Mouse (Mus musculus): ENCODE results near the gene Rtn1. TPM values are rescaled to one million over a fixed set of nuclear protein-coding genes. Genes with fewer than 3 reads are reported as not detected.
"Not testable (repeated sequence)": the region's sequence is repeated elsewhere in the genome, so short reads cannot be mapped to it uniquely, and the experiment has no call there.

Gene Rtn1
- polyA plus RNA-seq, 1 experiment from 2014 or later, result 1.2 TPM

DNA sequence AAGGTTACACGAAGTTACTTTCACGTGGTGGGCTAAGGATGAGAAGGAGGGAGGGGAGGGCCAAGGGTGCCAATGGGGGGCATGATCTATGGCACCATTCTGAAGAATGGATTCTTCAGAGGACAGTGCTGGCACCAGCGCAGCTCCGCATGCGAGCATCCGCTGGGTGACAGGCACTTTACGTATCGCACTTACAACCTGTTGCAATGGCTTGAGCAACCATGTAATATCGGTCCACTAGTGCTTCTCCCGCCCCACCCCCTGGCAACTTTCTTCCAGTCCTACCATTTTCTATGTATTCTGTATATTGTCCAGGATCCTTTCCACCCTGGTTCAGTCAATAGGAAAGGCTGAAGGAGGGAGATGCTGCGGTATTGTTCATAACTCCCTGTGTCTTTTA lies 102.6 kb downstream of the Rtn1 start:
- no peaks in the 10 kb centered on the region for H3K9me3 ChIP-seq (replicated peaks)
- WGBS (ENCODE audit: insufficient replicate concordance), result 79% methylated on average over 11 of the region's 11 CpGs
- ATAC-seq, result no peak
- H3K27me3 ChIP-seq (replicated peaks), result 0 out of 2 replicates have a peak, but pooled peaks cover 5% of the 10 kb centered on the region
- no peak overlapping the region for H3K27ac ChIP-seq
- H3K36me3 ChIP-seq, result no peaks in the 10 kb centered on the region
- no peak overlapping the region for H3K4me3 ChIP-seq
- no peak overlapping the region for H3K4me2 ChIP-seq
- no peak overlapping the region for H3K9ac ChIP-seq
- no peaks in the 10 kb centered on the region for H3K4me1 ChIP-seq

DNA sequence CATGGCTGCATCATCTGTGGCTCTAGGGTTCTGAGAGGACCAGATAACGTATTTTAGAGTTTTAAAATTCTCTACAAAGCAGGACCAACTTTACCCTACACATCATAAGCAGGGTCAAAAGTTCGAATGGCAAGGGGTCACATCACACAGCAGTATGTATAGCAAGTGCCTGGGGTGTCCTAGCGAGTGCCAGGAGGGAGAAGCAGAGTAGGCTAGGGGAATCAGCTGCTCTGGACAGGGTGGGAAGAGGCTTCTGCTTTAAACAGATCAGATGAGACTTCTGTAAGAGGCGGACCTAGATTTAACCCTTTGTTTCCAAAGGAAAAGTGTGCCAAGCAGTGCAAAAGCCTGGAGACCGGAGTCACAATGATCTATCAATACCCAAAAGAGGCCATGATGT lies 103.4 kb downstream of the Rtn1 start:
- Histone ChIP-seq H3K36me3 (no peaks in the 10 kb centered on the region), H3K27ac (no peak overlapping the region), H3K27me3 (replicated peaks) (0 out of 2 replicates have a peak, but pooled peaks cover 5% of the 10 kb centered on the region), H3K4me2 (no peak overlapping the region), H3K4me1 (no peaks in the 10 kb centered on the region), H3K9ac (no peak overlapping the region), H3K4me3 (no peak overlapping the region), H3K9me3 (replicated peaks) (no peaks in the 10 kb centered on the region)
- ATAC-seq, result no peak
- 53% methylated on average over 5 of the region's 5 CpGs for WGBS (ENCODE audit: insufficient replicate concordance)

DNA sequence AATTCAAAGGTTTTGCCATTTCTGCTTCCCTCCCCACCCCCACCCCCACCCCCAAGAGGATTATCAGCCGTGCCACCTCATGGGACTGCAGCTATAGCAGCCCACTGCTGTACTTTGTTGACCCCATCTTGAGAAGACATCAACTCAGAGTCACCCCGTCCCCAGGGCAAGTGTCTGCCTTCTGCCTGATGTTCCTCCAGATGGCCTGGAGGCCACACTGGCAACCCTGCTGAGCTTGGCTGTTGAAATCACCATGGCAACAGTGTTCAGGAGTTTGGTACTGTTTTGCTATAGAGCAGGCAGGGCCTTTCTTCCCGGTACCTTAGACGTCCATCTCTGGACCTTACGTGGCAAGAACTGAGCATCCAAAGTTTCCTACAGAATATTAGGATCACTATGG lies 103.9 kb downstream of the Rtn1 start:
- Histone ChIP-seq H3K27me3 (replicated peaks) (0 out of 2 replicates have a peak, but pooled peaks cover 5% of the 10 kb centered on the region), H3K4me1 (no peaks in the 10 kb centered on the region), H3K27ac (no peak overlapping the region), H3K9ac (no peak overlapping the region), H3K9me3 (replicated peaks) (no peaks in the 10 kb centered on the region), H3K36me3 (no peaks in the 10 kb centered on the region), H3K4me2 (no peak overlapping the region), H3K4me3 (no peak overlapping the region)
- ATAC-seq, result no peak
- WGBS (ENCODE audit: insufficient replicate concordance), result 63% methylated on average over 5 of the region's 5 CpGs

DNA sequence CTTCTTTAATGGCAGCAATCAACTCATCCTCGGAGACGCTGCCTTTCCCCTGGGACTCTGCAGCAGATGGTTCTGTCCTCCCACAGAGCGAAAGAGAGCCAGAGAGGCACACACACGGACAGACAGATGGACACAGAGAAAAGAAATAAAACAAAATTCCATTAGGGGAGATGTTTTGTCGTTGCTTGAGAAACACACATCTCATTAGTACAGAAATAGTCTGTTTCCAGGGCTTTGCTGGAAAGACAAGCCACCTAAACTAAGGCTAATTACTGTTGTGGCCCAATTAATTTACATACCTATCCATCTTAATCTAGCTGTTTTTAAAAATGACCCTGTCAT lies 104.5 kb downstream of the Rtn1 start:
- Histone ChIP-seq H3K9ac (no peak overlapping the region), H3K4me1 (no peaks in the 10 kb centered on the region), H3K27me3 (replicated peaks) (0 out of 2 replicates have a peak, but pooled peaks cover 5% of the 10 kb centered on the region), H3K27ac (no peak overlapping the region), H3K4me3 (no peak overlapping the region), H3K4me2 (no peak overlapping the region), H3K9me3 (replicated peaks) (no peaks in the 10 kb centered on the region), H3K36me3 (no peaks in the 10 kb centered on the region)
- 64% methylated on average over 5 of the region's 5 CpGs for WGBS (ENCODE audit: insufficient replicate concordance)
- no peak for ATAC-seq

GRCm38 (mm10) chr12:72303624-72304346 lies 105.1 kb downstream of the Rtn1 start:
- H3K4me1 ChIP-seq, result no peaks in the 10 kb centered on the region
- H3K27me3 ChIP-seq (replicated peaks), result 0 out of 2 replicates have a peak, but pooled peaks cover 5% of the 10 kb centered on the region
- H3K9me3 ChIP-seq (replicated peaks), result no peaks in the 10 kb centered on the region
- 61% methylated on average over 37 of the region's 37 CpGs for WGBS (ENCODE audit: insufficient replicate concordance)
- no peak overlapping the region for H3K9ac ChIP-seq
- no peak for ATAC-seq
- no peaks in the 10 kb centered on the region for H3K36me3 ChIP-seq
- H3K4me3 ChIP-seq, result no peak overlapping the region
- H3K4me2 ChIP-seq, result no peak overlapping the region
- H3K27ac ChIP-seq, result no peak overlapping the region

GRCm38 (mm10) chr12:72301431-72301830 lies 107.4 kb downstream of the Rtn1 start:
- ATAC-seq, result no peak
- H3K9me3 ChIP-seq (replicated peaks), result no peaks in the 10 kb centered on the region
- no peak overlapping the region for H3K4me2 ChIP-seq
- H3K4me3 ChIP-seq, result no peak overlapping the region
- 52% methylated on average over 8 of the region's 8 CpGs for WGBS (ENCODE audit: insufficient replicate concordance)
- H3K27me3 ChIP-seq (replicated peaks), result 0 out of 2 replicates have a peak, but pooled peaks cover 5% of the 10 kb centered on the region
- H3K36me3 ChIP-seq, result no peaks in the 10 kb centered on the region
- no peak overlapping the region for H3K9ac ChIP-seq
- H3K4me1 ChIP-seq, result no peaks in the 10 kb centered on the region
- no peak overlapping the region for H3K27ac ChIP-seq

- 69% methylated on average over 8 of the region's 8 CpGs for WGBS (ENCODE audit: insufficient replicate concordance)
- Histone ChIP-seq H3K4me3 (no peak overlapping the region), H3K4me2 (no peak overlapping the region), H3K9me3 (replicated peaks) (no peaks in the 10 kb centered on the region), H3K27ac (no peak overlapping the region), H3K36me3 (no peaks in the 10 kb centered on the region), H3K27me3 (replicated peaks) (0 out of 2 replicates have a peak, but pooled peaks cover 5% of the 10 kb centered on the region), H3K4me1 (no peaks in the 10 kb centered on the region), H3K9ac (no peak overlapping the region)
- ATAC-seq, result no peak
Measured at GRCm38 (mm10) chr12:72300971-72301370, 107.9 kb downstream of the Rtn1 start.

DNA sequence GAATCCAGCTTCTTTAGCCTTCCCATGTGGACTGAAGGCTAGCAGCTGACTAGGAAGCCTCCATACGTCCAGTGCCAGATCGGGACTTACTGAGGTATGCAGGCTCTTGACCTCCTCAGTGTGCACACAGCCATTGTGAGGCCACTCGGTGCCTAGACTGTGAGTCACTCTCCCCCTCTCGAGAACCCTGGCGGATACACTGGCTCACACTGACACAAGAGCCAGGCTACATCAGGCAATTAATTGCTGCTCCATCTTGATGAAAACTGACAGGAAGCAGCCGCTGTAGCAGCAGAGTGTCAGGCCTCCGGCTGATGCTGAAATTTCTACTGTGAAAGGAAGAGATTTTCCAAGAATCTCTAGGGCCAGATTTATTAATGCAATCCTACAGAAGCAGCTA lies 110.6 kb downstream of the Rtn1 start:
- Histone ChIP-seq H3K27me3 (replicated peaks) (0 out of 2 replicates have a peak, but pooled peaks cover under 1% of the 10 kb centered on the region), H3K9me3 (replicated peaks) (no peaks in the 10 kb centered on the region), H3K4me2 (no peak overlapping the region), H3K27ac (no peak overlapping the region), H3K4me3 (no peak overlapping the region), H3K9ac (no peak overlapping the region), H3K36me3 (no peaks in the 10 kb centered on the region), H3K4me1 (no peaks in the 10 kb centered on the region)
- WGBS (ENCODE audit: insufficient replicate concordance), result 53% methylated on average over 7 of the region's 7 CpGs
- no peak for ATAC-seq

DNA sequence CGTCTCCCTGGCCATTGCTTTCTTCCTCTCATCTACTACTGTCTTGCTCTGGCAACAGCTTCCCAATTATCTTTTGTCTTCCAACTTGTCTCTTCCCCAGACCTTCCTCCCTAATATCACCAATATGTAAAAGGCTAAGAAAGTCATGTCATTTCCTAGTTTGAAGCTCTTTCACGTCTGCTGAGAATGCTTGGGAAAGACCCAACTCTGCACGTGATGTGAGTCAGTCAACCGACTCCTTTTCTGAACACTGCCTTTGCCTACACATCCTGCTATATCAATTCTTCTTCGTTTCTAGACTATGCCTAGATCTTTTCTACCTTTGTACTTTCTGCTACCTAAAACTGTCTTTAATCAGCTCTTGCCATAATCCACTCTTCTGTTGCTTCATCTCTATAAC lies 112.3 kb downstream of the Rtn1 start:
- 72% methylated on average over 5 of the region's 5 CpGs for WGBS (ENCODE audit: insufficient replicate concordance)
- ATAC-seq, result no peak

DNA sequence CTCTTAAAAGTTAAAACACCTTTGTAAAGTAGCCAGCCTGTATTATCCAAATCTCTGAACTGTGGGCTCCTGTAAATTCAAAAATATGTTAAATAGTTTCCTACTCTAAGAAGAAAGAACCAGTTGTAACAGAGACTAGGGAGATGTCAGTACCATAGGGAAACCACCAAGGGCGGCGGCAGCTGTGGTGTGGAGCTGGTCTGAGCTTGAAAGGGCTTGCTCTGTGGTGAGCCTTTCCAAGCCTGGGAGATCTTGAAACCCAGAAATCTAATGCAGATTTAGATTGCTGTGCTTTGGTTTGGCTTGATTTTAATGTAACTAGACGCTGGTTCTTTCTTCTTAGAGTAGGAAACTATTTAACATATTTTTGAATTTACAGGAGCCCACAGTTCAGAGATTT lies 115.7 kb downstream of the Rtn1 start:
- H3K36me3 ChIP-seq; ATAC-seq; H3K9ac ChIP-seq; H3K27ac ChIP-seq; H3K4me1 ChIP-seq; H3K4me3 ChIP-seq; H3K4me2 ChIP-seq; H3K27me3 ChIP-seq (replicated peaks); H3K9me3 ChIP-seq (replicated peaks): not testable (repeated sequence)
- 76% methylated on average over 3 of the region's 3 CpGs for WGBS (ENCODE audit: insufficient replicate concordance)

More for the DNA sequence above, 112.3 kb downstream of the Rtn1 start:
- H3K27me3 ChIP-seq (replicated peaks), result no peaks in the 10 kb centered on the region
- no peak overlapping the region for H3K4me2 ChIP-seq
- no peak overlapping the region for H3K4me3 ChIP-seq
- H3K4me1 ChIP-seq, result no peaks in the 10 kb centered on the region
- H3K36me3 ChIP-seq, result no peaks in the 10 kb centered on the region
- H3K27ac ChIP-seq, result no peak overlapping the region
- no peaks in the 10 kb centered on the region for H3K9me3 ChIP-seq (replicated peaks)
- no peak overlapping the region for H3K9ac ChIP-seq

- no peak overlapping the region for H3K9ac ChIP-seq
- no peak for ATAC-seq
- no peaks in the 10 kb centered on the region for H3K27me3 ChIP-seq (replicated peaks)
- no peaks in the 10 kb centered on the region for H3K4me1 ChIP-seq
- H3K27ac ChIP-seq, result no peak overlapping the region
- H3K4me3 ChIP-seq, result no peak overlapping the region
- H3K4me2 ChIP-seq, result no peak overlapping the region
- 60% methylated on average over 2 of the region's 2 CpGs for whole genome bisulfite sequencing (ENCODE audit: insufficient replicate concordance)
- no peaks in the 10 kb centered on the region for H3K9me3 ChIP-seq (replicated peaks)
- H3K36me3 ChIP-seq, result no peaks in the 10 kb centered on the region
Measured at GRCm38 (mm10) chr12:72292566-72292965, 116.3 kb downstream of the Rtn1 start.

DNA sequence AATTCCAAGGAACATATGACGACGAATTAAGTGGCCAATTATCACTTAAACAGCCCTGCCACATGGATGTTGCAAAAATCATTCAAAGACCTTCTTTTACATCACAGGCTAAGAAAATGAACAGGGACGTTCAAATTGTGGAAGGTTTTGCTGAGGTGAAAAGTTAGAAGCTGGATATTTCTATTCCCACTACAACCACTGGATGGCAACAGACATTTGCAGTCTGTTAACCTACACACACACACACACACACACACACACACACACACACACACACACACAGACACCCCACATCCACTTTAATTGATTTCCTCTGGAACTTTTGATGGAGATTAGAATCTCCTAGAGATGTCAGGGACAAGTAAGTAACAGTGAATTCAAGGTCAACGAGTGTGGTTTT lies 117.6 kb downstream of the Rtn1 start:
- 74% methylated on average over 4 of the region's 4 CpGs for WGBS (ENCODE audit: insufficient replicate concordance)
- H3K4me3 ChIP-seq, result no peak overlapping the region
- H3K27me3 ChIP-seq (replicated peaks), result no peaks in the 10 kb centered on the region
- H3K4me1 ChIP-seq, result no peaks in the 10 kb centered on the region
- H3K36me3 ChIP-seq, result no peaks in the 10 kb centered on the region
- H3K4me2 ChIP-seq, result no peak overlapping the region
- no peaks in the 10 kb centered on the region for H3K9me3 ChIP-seq (replicated peaks)
- no peak for ATAC-seq
- no peak overlapping the region for H3K27ac ChIP-seq
- no peak overlapping the region for H3K9ac ChIP-seq

DNA sequence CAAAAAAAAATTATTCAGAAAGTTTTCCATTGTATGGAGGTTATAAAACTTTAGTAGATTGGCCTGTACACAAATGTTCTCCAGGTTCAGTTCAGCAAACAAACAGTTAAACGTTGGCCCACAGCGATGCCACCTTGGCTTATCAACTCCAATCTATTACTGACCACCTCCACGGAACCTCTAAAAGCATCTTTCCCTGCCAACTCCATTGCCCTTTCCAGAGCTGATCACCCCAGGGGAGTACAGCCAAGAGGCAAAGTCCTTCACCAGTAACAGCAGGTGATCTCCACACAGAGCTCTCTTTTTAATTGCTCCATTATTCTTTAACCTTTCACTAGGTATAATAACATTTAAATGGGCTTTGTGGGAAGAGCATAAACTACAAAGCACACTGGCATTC lies 120.6 kb downstream of the Rtn1 start:
- no peaks in the 10 kb centered on the region for H3K4me1 ChIP-seq
- no peak overlapping the region for H3K9ac ChIP-seq
- H3K36me3 ChIP-seq, result no peaks in the 10 kb centered on the region
- H3K27ac ChIP-seq, result no peak overlapping the region
- ATAC-seq, result no peak
- H3K4me2 ChIP-seq, result no peak overlapping the region
- no peaks in the 10 kb centered on the region for H3K27me3 ChIP-seq (replicated peaks)
- no peak overlapping the region for H3K4me3 ChIP-seq
- no peaks in the 10 kb centered on the region for H3K9me3 ChIP-seq (replicated peaks)
- WGBS (ENCODE audit: insufficient replicate concordance), result 54% methylated on average over 3 of the region's 3 CpGs

Measured in liver, embryonic 12.5 days (tissue).